Mouse (Mus musculus) thymus, adult 2 months (tissue): ENCODE data around the gene Ccdc93. TPM values are rescaled to one million over a fixed set of nuclear protein-coding genes. Genes with fewer than 3 reads are reported as not detected.

Experiments used
- DNase-seq: peaks from one replicate; pipeline ENCODE4 v3.0.0; 2021
- H3K27ac ChIP-seq: fragments of 200-500 bp; 2 replicates; pipeline ENCODE4 v1.5.1; 2012; ENCODE audit warnings: low read length, control low read depth; ENCODE audit not compliant: control insufficient read depth, insufficient read depth
- H3K27me3 ChIP-seq: fragments of 200-500 bp; 2 replicates; pipeline ENCODE4 v1.6.1; 2012; ENCODE audit warnings: mild to moderate bottlenecking, low read length, moderate library complexity, mixed read lengths; ENCODE audit not compliant: control insufficient read depth, insufficient read depth
- H3K36me3 ChIP-seq: fragments of 200-500 bp; 2 replicates; pipeline ENCODE4 v1.6.1; 2012; ENCODE audit warnings: mild to moderate bottlenecking, low read length, moderate library complexity; ENCODE audit not compliant: control insufficient read depth, insufficient read depth
- H3K4me1 ChIP-seq: fragments of 200-500 bp; replicated peaks from 2 replicates; pipeline ENCODE4 v1.6.1; 2012; ENCODE audit warnings: low read length; ENCODE audit not compliant: control insufficient read depth, insufficient read depth
- H3K4me3 ChIP-seq: fragments of 200-500 bp; 2 replicates; pipeline ENCODE4 v1.5.1; 2012; ENCODE audit warnings: mild to moderate bottlenecking, low read length, control low read depth, moderate library complexity; ENCODE audit not compliant: control insufficient read depth, insufficient read depth
- CTCF ChIP-seq: fragments of 200-500 bp; IDR thresholded peaks from 2 replicates; pipeline ENCODE4 v1.5.1; 2012; ENCODE audit warnings: mild to moderate bottlenecking, control low read depth, low read length, moderate library complexity, borderline replicate concordance; ENCODE audit not compliant: control insufficient read depth, poor library complexity, insufficient read depth; ENCODE audit errors: extremely low read depth
- POLR2A ChIP-seq: fragments of 200-500 bp; IDR thresholded peaks from 2 replicates; pipeline ENCODE4 v1.6.1; 2012; ENCODE audit warnings: mild to moderate bottlenecking, low read length, control low read depth, moderate library complexity; ENCODE audit not compliant: control insufficient read depth, poor library complexity, insufficient read depth; ENCODE audit errors: extremely low read depth
- WGBS: fragments of 180-500 bp; shearing (Covaris S2); methylation state at CpG from one replicate; pipeline ENCODE4 v1.1.7; 2018; 5-methylcytosine and 5-hydroxymethylcytosine counted together
- polyA plus RNA-seq: library from polyadenylated mRNA; depleted of rRNA; stranded (reverse); fragments of >200 nt; gene quantifications from 2 replicates; pipeline ENCODE4 v1.2.3, GENCODE M21; 2012; rRNA removed

Gene Ccdc93
- polyA plus RNA-seq, 1 experiment: 25.6 TPM

DNA sequence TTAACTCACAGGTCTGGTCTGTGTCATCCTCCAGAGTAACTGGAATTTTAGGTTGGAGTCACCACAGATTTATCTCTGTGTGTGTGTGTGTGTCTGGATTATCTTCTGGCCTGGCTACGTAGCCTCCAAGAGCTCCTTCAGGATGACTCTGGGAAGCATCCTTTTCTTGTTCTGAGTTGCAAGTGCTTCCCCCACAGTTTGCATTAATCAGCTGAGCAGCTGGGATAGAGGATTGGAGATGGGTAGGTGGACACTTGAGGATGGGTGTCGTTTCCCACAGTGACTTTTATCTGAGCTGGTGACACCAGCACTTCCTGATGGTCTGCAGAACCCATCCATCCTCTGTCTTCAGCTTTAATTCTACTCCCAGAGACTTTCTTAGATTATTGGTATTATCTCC is 116.0 kb downstream of the Ccdc93 start:
- H3K27me3 ChIP-seq: no peaks in the 10 kb centered on the region
- DNase-seq: no peak
- WGBS: 72% methylated on average over 2 of the region's 2 CpGs
- no peaks in the 10 kb centered on the region for H3K36me3 ChIP-seq
- TF ChIP-seq CTCF: no peak
- TF ChIP-seq POLR2A: no peak
- H3K27ac ChIP-seq: no peak overlapping the region
- no peaks in the 10 kb centered on the region for H3K4me1 ChIP-seq
- no peak overlapping the region for H3K4me3 ChIP-seq

DNA sequence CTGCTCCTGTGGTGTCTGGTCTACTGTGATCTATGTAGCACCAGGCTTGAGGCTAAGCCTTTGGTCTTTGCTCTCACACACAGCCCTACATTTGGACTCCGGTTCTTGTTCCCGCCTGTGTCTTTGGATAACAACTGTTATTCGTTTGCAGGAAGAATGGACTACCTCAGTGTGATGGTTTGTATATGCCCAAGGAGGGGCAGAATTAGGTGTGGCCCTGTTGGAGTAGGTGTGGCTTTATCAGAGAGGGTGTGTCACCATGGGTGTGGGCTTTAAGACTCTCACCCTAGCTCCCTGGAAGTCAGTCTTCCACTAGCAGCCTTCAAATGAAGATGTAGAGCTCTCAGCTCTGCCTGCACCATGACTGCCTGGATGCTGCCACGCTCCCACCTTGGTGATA is 117.8 kb downstream of the Ccdc93 start:
- 94% methylated on average over 4 of the region's 4 CpGs for WGBS
- no peaks in the 10 kb centered on the region for H3K4me1 ChIP-seq

DNA sequence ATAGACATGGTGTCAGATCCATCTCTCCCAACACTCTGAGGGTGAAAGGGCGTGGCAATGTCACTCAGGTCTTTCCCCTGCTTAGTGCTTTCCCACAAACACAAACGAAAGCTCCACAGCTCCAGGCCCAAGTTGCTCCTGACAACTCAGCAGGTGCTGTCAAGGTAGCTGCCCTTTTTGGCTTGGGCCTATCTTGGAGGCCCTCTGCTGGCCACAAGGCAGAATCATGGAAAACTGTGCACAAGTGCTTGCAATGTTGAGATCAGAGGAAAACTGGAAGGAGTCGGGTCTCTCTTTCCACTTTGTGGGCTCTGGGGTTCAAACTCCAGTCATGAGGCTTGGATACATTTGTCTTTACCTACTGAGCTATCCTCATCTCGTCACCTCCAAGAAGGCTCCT is 118.6 kb downstream of the Ccdc93 start:
- no peak for DNase-seq
- 81% methylated on average over 4 of the region's 4 CpGs for WGBS

More for the DNA sequence above, 117.8 kb downstream of the Ccdc93 start:
- Histone ChIP-seq H3K27me3 (no peaks in the 10 kb centered on the region), H3K36me3 (no peaks in the 10 kb centered on the region), H3K4me3 (no peak overlapping the region), H3K27ac (no peak overlapping the region)
- no peak for TF ChIP-seq CTCF
- no peak for DNase-seq

DNA sequence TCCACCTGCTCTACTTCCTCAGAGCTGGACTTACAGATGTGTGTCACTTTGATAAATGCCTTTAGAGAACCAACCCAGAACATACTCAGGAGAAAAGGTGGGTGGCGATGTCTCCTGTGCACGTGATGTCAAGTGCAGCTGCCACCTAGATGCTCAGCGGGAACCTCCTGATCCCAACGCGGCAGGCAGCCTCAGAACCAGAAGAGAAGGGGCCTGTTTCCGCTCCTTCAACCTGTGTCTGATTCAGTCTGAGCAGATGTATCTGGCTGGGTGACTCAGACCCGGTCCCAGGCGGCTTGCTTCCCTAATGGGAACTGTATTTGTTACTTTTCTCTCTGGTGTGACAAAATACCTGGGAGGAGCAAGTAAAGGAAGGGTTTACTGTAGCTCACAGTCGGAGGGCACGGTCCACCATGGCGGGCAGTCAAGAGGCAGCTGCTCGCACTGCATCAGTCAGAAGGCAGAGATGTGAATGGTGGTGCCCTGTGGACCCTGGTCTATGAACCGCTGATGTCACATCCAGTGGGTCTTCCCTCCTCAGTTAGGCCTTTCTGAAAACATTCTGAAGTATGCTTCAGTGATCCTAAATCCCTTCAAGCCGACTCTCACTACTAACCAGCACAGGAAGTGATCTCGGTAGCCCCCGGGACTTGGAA is 120.1 kb downstream of the Ccdc93 start:
- H3K27ac ChIP-seq: no peak overlapping the region
- no peak for DNase-seq
- no peak for TF ChIP-seq POLR2A
- no peak for TF ChIP-seq CTCF
- WGBS: 90% methylated on average over 16 of the region's 16 CpGs
- H3K27me3 ChIP-seq: no peaks in the 10 kb centered on the region
- no peaks in the 10 kb centered on the region for H3K4me1 ChIP-seq
- no peak overlapping the region for H3K4me3 ChIP-seq
- H3K36me3 ChIP-seq: peaks cover 19% of the 10 kb centered on the region

More for the DNA sequence above, 118.6 kb downstream of the Ccdc93 start:
- no peak for TF ChIP-seq POLR2A
- TF ChIP-seq CTCF: peak; percentile 40; the same call in 1 of the 2 replicates
- no peak overlapping the region for H3K27ac ChIP-seq
- peaks cover 6% of the 10 kb centered on the region for H3K36me3 ChIP-seq
- no peaks in the 10 kb centered on the region for H3K4me1 ChIP-seq
- H3K27me3 ChIP-seq: no peaks in the 10 kb centered on the region
- H3K4me3 ChIP-seq: no peak overlapping the region

DNA sequence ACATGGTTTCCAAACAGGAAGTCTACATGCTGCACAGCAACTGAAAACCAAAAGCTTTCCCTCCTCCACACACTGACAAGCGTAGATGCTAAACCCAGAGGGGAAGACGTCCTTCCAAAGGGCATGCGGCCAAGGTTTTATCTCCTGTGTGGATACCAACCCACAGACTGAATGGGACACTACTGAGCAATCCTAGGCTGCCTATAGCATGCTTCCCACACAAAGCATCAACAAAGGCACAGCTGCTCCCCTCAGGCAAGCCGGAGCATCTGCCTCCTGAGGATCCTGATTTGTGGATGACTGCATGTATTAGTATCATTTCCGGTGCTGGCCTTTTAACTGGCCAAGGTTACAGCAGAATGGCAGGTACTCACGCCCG is 120.6 kb downstream of the Ccdc93 start:
- 93% methylated on average over 7 of the region's 7 CpGs for WGBS
- TF ChIP-seq CTCF: no peak
- no peak for TF ChIP-seq POLR2A
- Histone ChIP-seq H3K4me1 (no peaks in the 10 kb centered on the region), H3K36me3 (peaks cover 24% of the 10 kb centered on the region), H3K4me3 (no peak overlapping the region), H3K27ac (no peak overlapping the region), H3K27me3 (no peaks in the 10 kb centered on the region)
- no peak for DNase-seq

Other genes starting within 250 kb of the Ccdc93 start
- gene Insig2, start 98.5 kb upstream of the Ccdc93 start, polyA plus RNA-seq: 27.5 and 27.6 TPM in 2 replicates
- gene Htr5b, start 97.4 kb downstream of the Ccdc93 start, polyA plus RNA-seq: 0.08 TPM in 1 of 2 replicates, not detected in the other
- 52.7 and 60.1 TPM in 2 replicates for gene Ddx18, start 136.9 kb downstream of the Ccdc93 start, polyA plus RNA-seq